Mouse (Mus musculus) mesoderm, embryonic 11.5 days (tissue): ENCODE data around the gene Umad1.
A peak's percentile ranks its signal among the peaks of the same experiment; 100 is the strongest.

Experiments used
- DNase-seq: peaks from one replicate; pipeline ENCODE4 v3.0.0-alpha.2; 2012; ENCODE audit warnings: low read depth, low spot score

The Umad1 gene

GRCm38 (mm10) chr6:8259004-8259666 is at the start of gene Umad1, which contains the start of the genes Rpa3 and Gm45062:
TSS of gene Umad1 (plus strand) at chr6:8259288.
TSS of gene Rpa3 (minus strand) at chr6:8259173.
TSS of gene Gm45062 (plus strand) at chr6:8259450.
- DNase-seq = peak; percentile 99

- no peak for DNase-seq
These were observed 49.3 kb upstream of the Umad1 start for GRCm38 (mm10) chr6:8209866-8210186.

DNA sequence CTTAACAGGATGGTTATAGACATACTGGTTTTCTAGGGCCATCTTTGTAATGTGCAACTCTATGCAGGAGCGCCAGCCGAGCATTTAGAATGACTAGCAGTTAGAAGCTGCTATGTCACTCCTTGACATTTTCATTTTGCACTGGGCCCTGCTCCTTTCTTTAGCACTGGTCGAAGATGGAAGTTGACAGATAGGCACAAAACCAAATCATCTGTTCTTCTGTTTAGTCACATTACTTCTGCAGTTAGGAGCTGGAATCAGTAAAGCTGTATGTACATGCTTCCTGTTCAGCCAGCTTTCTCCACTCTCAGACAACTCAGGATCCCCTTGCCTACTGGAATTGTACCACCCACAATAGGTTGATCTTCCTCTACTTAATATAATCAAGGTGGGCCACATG is 48.4 kb upstream of the Umad1 start:
- DNase-seq = no peak

- DNase-seq = no peak
These were observed 32.1 kb upstream of the Umad1 start for GRCm38 (mm10) chr6:8227035-8227434.

- DNase-seq = no peak
These were observed 30.5 kb upstream of the Umad1 start for GRCm38 (mm10) chr6:8228596-8228995.

- no peak for DNase-seq
These were observed 772 bp upstream of the Umad1 start for GRCm38 (mm10) chr6:8258316-8258715.

- DNase-seq = no peak
These were observed 568 bp downstream of the Umad1 start for GRCm38 (mm10) chr6:8259667-8260044.

GRCm38 (mm10) chr6:8271047-8271446 is 12.0 kb downstream of the Umad1 start:
- no peak for DNase-seq

DNA sequence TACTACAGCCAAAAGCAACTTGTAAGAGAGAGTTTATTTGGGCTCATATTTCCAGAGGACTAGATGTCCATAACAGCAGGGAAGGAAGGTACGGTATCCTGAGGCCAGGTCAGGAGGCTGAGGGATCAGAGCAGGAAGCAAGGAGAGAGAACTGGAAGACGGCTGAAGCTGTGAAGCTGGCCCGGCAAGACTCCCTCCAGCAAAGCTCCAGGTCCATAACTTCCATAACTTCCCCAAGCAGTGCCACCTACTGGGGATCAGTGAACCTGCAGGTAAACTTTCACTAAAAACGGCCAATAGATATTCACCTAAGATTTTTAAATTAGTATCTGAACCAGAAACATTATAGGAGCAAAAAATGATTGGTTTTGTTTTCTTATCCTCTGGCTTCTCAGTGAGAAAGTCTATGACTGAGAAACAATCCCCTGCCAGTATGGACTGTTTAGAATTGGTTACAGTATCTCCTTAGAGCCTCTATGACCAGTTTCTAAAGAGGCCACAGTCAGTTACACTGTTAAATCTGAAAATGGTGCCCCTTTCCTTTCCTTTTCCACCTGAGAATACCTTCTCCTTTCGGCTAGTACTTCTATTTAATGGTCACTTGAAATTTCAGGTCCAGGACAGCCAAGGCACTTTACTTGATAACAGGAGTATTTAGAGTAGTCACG is 15.4 kb downstream of the Umad1 start:
- peak; percentile 49 for DNase-seq

DNA sequence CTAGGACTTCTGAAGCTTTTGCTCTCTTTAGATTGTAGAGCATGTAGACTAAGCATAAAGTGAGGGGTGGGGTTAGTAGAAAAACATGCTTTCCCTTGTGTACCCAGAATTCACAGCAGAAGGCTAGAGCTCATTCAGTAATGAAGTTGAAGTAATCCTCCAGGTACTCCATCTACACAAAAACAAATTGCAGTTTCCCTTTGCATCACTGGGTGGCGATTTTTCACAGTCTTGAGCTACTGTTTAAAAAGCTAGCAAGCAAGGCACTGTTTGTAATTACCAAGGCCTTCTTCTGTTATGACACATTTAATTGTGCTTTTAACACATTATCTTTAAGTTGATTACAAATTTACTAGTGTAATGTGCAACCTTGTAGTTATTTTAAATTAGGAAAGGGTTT is 16.0 kb downstream of the Umad1 start:
- DNase-seq = peak; percentile 15

DNA sequence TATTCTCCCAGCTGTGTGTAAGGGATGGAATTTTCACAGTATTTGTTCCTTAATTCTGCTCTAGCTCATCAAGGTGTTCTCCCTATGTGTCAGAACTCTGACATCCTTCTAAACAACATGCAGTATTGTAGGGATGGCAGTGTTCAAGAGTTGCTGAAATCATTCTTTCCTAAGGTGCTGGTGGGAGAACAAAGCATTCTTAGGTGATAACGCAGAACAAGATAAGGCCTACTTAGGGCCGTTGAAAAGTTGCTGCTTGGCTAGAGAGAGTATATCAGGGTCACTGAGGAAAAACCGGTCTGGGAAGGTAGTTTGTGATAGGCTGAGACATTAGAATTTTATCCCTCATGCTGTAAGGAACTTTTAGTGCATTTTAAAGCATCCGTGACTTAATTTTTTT is 17.3 kb downstream of the Umad1 start:
- no peak for DNase-seq

- peak; percentile 14 for DNase-seq
These were observed 19.4 kb downstream of the Umad1 start for GRCm38 (mm10) chr6:8278426-8279002.

- DNase-seq = no peak
These were observed 24.2 kb downstream of the Umad1 start for GRCm38 (mm10) chr6:8283255-8283654.

GRCm38 (mm10) chr6:8285401-8285960 is 26.4 kb downstream of the Umad1 start:
- DNase-seq = no peak

- DNase-seq = no peak
These were observed 27.1 kb downstream of the Umad1 start for GRCm38 (mm10) chr6:8286146-8286545.

GRCm38 (mm10) chr6:8288755-8289580 is 29.9 kb downstream of the Umad1 start:
- no peak for DNase-seq

DNA sequence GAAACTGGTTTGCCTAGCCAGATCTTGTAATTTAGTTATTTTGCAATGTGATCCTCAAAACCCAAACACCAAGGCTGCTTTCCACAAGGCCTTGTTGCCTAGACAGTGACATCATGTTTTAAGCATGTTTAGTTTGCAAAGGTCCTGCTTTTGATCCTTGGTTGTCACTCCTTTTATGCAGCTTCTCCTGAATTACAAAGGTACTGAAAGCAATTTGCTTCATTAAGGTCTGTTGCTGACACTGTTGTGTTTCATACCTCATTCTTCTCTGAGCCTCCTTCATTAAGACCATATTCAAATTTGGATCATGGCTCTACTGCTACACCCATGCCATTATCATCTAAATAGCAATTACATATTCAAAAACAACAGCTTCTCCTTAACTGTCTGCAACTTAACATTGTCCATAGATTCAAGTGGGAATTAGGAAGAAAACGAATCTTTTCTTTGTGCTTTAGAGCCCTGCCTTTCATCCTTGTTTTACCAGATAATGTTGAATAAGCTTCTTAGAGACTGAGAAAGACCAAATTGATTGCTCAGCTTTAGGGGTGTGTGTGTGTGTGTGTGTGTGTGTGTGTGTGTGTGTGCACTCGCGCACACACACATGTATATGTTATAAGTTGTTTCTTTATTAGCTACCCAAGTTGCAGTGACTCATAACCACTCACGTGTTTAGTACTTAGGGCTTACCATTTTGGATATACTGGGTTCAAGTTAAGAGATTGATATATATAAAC is 35.1 kb downstream of the Umad1 start:
- no peak for DNase-seq

DNA sequence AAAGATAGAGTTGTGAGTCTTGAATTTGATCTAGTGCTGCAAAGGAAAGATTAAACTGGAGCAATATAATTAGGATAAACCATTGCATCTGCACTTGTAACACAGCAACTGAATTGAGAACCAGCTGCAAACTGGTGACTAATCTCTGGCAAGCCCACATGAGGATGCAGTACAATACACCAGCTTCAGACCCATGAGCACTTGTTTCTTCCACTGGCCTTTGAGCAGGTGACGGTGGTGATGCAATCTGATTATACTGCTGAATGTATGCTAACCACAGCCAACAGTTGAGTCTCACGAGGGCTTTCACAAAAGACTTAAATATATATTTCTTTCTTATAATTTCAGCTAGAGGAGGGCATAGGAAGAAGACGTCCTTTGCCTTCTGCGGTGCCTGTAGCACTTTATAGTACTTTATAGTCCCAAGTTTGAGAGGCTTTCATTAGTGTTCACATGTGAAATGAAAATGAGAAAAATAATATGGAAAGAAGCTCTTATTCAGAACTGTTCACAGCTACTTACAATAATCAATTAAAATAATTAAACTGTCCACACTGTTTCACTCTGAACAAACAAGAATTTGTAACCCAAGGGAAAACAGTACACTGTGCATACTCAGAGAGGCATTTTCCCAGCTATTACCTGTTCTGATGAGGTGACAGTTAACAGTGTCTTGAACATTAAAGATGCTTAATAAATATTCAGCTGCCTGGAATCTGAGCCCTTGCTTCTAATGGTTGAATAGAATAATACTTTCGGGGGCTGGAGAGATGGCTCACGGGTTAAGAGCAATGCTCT is 40.2 kb downstream of the Umad1 start:
- no peak for DNase-seq

GRCm38 (mm10) chr6:8307878-8308775 is 49.0 kb downstream of the Umad1 start:
- DNase-seq = no peak
